ENCODE assay signal across 16 mouse cellular contexts in genomic region chr8:87534846-87535245, GRCm38 (mm10). TPM values are rescaled to one million over a fixed set of nuclear protein-coding genes. Genes with fewer than 3 reads are reported as not detected.
A peak's percentile ranks its signal among the peaks of the same experiment; 100 is the strongest.
DNase-seq lines count a peak whose midpoint lies in the region; ATAC-seq and TF ChIP-seq lines count a peak whose summit lies in the region.
"Had no signal": no experiment of that assay in that cellular context is flagged by ENCODE, and none has a peak within 500 bp of the region (broad histone marks: within the 10 kb centered on the region; RNA-seq: fewer than 3 reads in every experiment).

No protein-coding gene starts in this region.

- H3K36me3 ChIP-seq in intestine, postnatal 0 days (ENCODE audit: control insufficient read depth, insufficient read depth), result no peaks in the 10 kb centered on the region
- H3K36me3 ChIP-seq in intestine, embryonic 16.5 days (ENCODE audit: control insufficient read depth, insufficient read depth, low read length), result no peaks in the 10 kb centered on the region
- H3K36me3 ChIP-seq: heart, embryonic 13.5 days; limb, embryonic 13.5 days; lung, embryonic 15.5 days; neural tube, embryonic 12.5 days had no signal

- TF ChIP-seq CTCF in intestine, postnatal 0 days (IDR thresholded peaks at IDR 0.05; ENCODE audit: low read depth), result peak; percentile 34

- no peaks in the 10 kb centered on the region for H3K9me3 ChIP-seq in intestine, postnatal 0 days (ENCODE audit: control insufficient read depth)
- no peaks in the 10 kb centered on the region for H3K9me3 ChIP-seq in intestine, embryonic 16.5 days (ENCODE audit: control insufficient read depth, low read length)
- H3K9me3 ChIP-seq: heart, embryonic 13.5 days; limb, embryonic 13.5 days; lung, embryonic 15.5 days; neural tube, embryonic 12.5 days had no signal

- no peak overlapping the region for H3K4me3 ChIP-seq in intestine, postnatal 0 days (ENCODE audit: low read depth, low read length)
- H3K4me3 ChIP-seq in intestine, embryonic 16.5 days (ENCODE audit: low read length), result no peak overlapping the region
- H3K4me3 ChIP-seq: erythroblast, embryonic 14.5 days; heart, embryonic 13.5 days; limb, embryonic 13.5 days; lung, embryonic 15.5 days; neural tube, embryonic 12.5 days had no signal

- WGBS in intestine, postnatal 0 days, result 22% methylated on average over 2 of the region's 2 CpGs
- WGBS in intestine, embryonic 16.5 days, result 29% methylated on average over 2 of the region's 2 CpGs

- peak; percentile 33 for DNase-seq in cerebellum, adult 11-12 months
- no peak for DNase-seq in cerebellum, adult 11 months
- peak; percentile 27 for DNase-seq in R1 (ENCODE audit: low read depth, low spot score)
- peak; percentile 53 to 57 for DNase-seq in cerebellum, postnatal 25 days
- DNase-seq in thymus, postnatal 0 days (ENCODE audit: low spot score), result no peak
- no peak for DNase-seq in kidney, postnatal 10 days
- DNase-seq: gastrocnemius, postnatal 10 days; right cerebral cortex, adult 18-20 months had no signal

- H3K9ac ChIP-seq in intestine, postnatal 0 days (ENCODE audit: low read depth, low read length), result no peak overlapping the region
- no peak overlapping the region for H3K9ac ChIP-seq in intestine, embryonic 16.5 days (ENCODE audit: low read depth, low read length)
- H3K9ac ChIP-seq: heart, embryonic 13.5 days; limb, embryonic 13.5 days; lung, embryonic 15.5 days; neural tube, embryonic 12.5 days had no signal

- H3K4me1 ChIP-seq in intestine, postnatal 0 days (replicated peaks; ENCODE audit: control insufficient read depth, insufficient read depth, low read length), result no peaks in the 10 kb centered on the region
- no peaks in the 10 kb centered on the region; the same call in 1 of the 2 replicates for H3K4me1 ChIP-seq in intestine, embryonic 16.5 days (ENCODE audit: control insufficient read depth, insufficient read depth, low read length)

- H3K4me2 ChIP-seq in intestine, postnatal 0 days (replicated peaks; ENCODE audit: low read depth), result no peak overlapping the region
- H3K4me2 ChIP-seq in intestine, embryonic 16.5 days (ENCODE audit: low read depth, low read length), result no peak overlapping the region
- H3K4me2 ChIP-seq: heart, embryonic 13.5 days; limb, embryonic 13.5 days; lung, embryonic 15.5 days; neural tube, embryonic 12.5 days had no signal

- H3K27me3 ChIP-seq in intestine, postnatal 0 days (replicated peaks; ENCODE audit: control insufficient read depth, insufficient read depth, low read length), result no peaks in the 10 kb centered on the region; the same call in 1 of the 2 replicates
- no peaks in the 10 kb centered on the region for H3K27me3 ChIP-seq in intestine, embryonic 16.5 days (replicated peaks; ENCODE audit: control insufficient read depth, insufficient read depth, low read length)
- H3K27me3 ChIP-seq: lung, embryonic 15.5 days; neural tube, embryonic 12.5 days had no signal

- no peak overlapping the region for H3K27ac ChIP-seq in intestine, postnatal 0 days (ENCODE audit: low read depth, low read length)
- H3K27ac ChIP-seq in intestine, embryonic 16.5 days (ENCODE audit: low read length), result no peak overlapping the region
- H3K27ac ChIP-seq: heart, embryonic 13.5 days; limb, embryonic 13.5 days; lung, embryonic 15.5 days; neural tube, embryonic 12.5 days had no signal

- no peak for ATAC-seq in intestine, postnatal 0 days
- no peak for ATAC-seq in intestine, embryonic 16.5 days

RNA-seq across cellular contexts. Expression of gene 4933402J07Rik, which starts 28.8 kb away (rescaled TPM):
- polyA plus RNA-seq in intestine, postnatal 0 days (2015; fragmentation: Nextera tagmentation; extraction: Ambion mirVana), result not detected in 2 replicates
- not detected in 2 replicates for polyA plus RNA-seq in intestine, embryonic 16.5 days (2015; fragmentation: Nextera tagmentation; extraction: Ambion mirVana)
- polyA plus RNA-seq in thymus, postnatal 0 days (2015; fragmentation: Nextera tagmentation; extraction: Ambion mirVana), result not detected in 2 replicates
- polyA plus RNA-seq: erythroblast, embryonic 14.5 days; heart, embryonic 13.5 days; kidney, embryonic 16.5 days; limb, embryonic 13.5 days; lung, embryonic 15.5 days; neural tube, embryonic 12.5 days had no signal

Comparison
In these comparisons a context has a peak if more than half of its experiments do, and no peak if none do; other contexts are left out.
1. DNase-seq: peak in cerebellum, adult 11-12 months (single experiment), R1 (single experiment) and cerebellum, postnatal 25 days (2 of 2); none in cerebellum, adult 11 months (single experiment), thymus, postnatal 0 days (single experiment) and kidney, postnatal 10 days (single experiment).